Mouse (Mus musculus): ENCODE results near the gene Oaz1. TPM values are rescaled to one million over a fixed set of nuclear protein-coding genes. Genes with fewer than 3 reads are reported as not detected.
A peak's percentile ranks its signal among the peaks of the same experiment; 100 is the strongest.
"Not testable (repeated sequence)": the region's sequence is repeated elsewhere in the genome, so short reads cannot be mapped to it uniquely, and the experiment has no call there.

Oaz1 gene
- polyA plus RNA-seq, 1 experiment from 2014 or later: 1,885 TPM

GRCm38 (mm10) chr10:80805925-80806324 lies 20.5 kb upstream of the Oaz1 start:
- H3K4me2 ChIP-seq (replicated peaks): peak overlapping the region; percentile 97; the same call in 1 of the 2 replicates

DNA sequence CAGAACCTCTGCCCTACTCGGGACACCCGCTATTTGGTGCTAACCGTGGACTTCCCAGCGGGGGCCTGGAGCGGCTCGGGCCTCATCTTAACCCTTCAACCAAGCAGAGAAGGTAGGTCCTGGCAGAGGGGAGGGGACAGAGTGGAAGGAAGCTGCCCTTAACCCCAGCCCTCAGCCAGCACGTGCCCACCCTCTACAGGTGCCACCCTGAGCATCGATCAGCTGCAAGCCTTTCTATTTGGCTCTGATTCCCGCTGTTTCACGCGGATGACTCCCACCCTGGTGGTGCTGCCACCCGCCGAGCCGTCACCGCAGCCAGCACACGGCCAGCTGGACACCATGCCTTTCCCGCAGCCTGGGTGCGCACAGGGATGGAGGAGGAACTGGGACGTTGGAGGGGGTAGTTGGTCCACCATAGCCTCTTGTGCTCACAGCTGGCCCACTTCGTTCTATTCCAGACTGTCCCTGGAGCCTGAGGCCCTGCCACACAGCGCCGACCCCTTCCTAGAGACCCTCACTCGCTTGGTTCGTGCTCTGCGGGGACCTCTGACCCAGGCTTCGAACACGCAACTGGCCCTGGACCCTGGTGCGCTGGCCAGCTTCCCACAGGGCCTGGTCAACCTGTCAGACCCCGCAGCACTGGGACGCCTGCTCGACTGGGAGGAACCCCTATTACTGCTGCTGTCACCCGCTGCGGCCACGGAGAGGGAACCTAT lies 20.0 kb upstream of the Oaz1 start:
- 42% methylated on average over 33 of the region's 34 CpGs for WGBS
- Histone ChIP-seq H3K4me2 (replicated peaks) (peak overlapping the region; percentile 97), H3K9me3 (no peaks in the 10 kb centered on the region), H3K4me1 (peaks cover 38% of the 10 kb centered on the region), H3K4me3 (peak overlapping the region; percentile 54), H3K36me3 (peaks cover 39% of the 10 kb centered on the region), H3K27me3 (peaks cover 52% of the 10 kb centered on the region), H3K27ac (peak overlapping the region; percentile 56), H3K9ac (peak overlapping the region; percentile 78)
- no peak for ATAC-seq (ENCODE audit: low FRiP score, low read depth)

More at GRCm38 (mm10) chr10:80805925-80806324, 20.5 kb upstream of the Oaz1 start:
- WGBS: 19% methylated on average over 3 of the region's 3 CpGs
- H3K4me1 ChIP-seq: peaks cover 38% of the 10 kb centered on the region
- peaks cover 46% of the 10 kb centered on the region for H3K27me3 ChIP-seq
- ATAC-seq (ENCODE audit: low FRiP score, low read depth): 0 out of 2 replicates have a peak, but pooled peaks have one; percentile 17
- no peak overlapping the region for H3K27ac ChIP-seq
- H3K4me3 ChIP-seq: peak overlapping the region; percentile 54; the same call in 1 of the 2 replicates
- H3K9me3 ChIP-seq: no peaks in the 10 kb centered on the region
- H3K9ac ChIP-seq: peak overlapping the region; percentile 78; the same call in 1 of the 2 replicates
- peaks cover 45% of the 10 kb centered on the region for H3K36me3 ChIP-seq

DNA sequence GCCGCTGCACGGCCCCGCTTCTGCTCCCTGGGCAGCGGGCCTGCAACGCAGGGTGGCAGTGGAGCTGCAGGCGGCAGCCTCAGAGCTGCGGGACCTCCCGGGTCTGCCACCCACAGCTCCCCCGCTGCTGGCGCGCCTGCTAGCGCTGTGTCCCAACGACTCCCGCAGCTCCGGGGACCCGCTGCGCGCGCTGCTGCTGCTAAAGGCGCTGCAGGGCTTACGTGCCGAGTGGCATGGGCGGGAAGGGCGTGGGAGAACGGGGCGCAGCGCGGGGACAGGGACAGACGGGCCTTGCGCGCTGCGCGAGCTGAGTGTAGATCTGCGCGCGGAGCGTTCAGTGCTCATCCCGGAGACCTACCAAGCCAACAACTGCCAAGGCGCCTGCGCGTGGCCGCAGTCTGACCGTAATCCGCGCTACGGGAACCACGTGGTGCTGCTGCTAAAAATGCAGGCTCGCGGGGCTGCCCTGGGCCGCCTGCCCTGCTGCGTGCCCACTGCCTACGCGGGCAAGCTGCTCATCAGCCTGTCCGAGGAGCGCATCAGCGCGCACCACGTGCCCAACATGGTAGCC lies 19.3 kb upstream of the Oaz1 start:
- peak overlapping the region; percentile 78 for H3K9ac ChIP-seq
- peaks cover 33% of the 10 kb centered on the region for H3K36me3 ChIP-seq
- H3K27me3 ChIP-seq: peaks cover 58% of the 10 kb centered on the region
- H3K4me1 ChIP-seq: peaks cover 38% of the 10 kb centered on the region
- H3K4me2 ChIP-seq (replicated peaks): peak overlapping the region; percentile 97
- under 1% methylated on average over 56 of the region's 58 CpGs for WGBS
- H3K4me3 ChIP-seq: peak overlapping the region; percentile 54
- peak; percentile 83 for ATAC-seq (ENCODE audit: low FRiP score, low read depth)
- no peaks in the 10 kb centered on the region for H3K9me3 ChIP-seq
- H3K27ac ChIP-seq: peak overlapping the region; percentile 56

- Histone ChIP-seq H3K9me3 (no peaks in the 10 kb centered on the region), H3K36me3 (peaks cover 21% of the 10 kb centered on the region), H3K27me3 (peaks cover 69% of the 10 kb centered on the region), H3K9ac (peak overlapping the region; percentile 43; the same call in 1 of the 2 replicates), H3K4me1 (peaks cover 38% of the 10 kb centered on the region), H3K4me2 (replicated peaks) (peak overlapping the region; percentile 97), H3K27ac (no peak overlapping the region), H3K4me3 (peak overlapping the region; percentile 54)
- no peak for ATAC-seq (ENCODE audit: low FRiP score, low read depth)
- 17% methylated on average over 40 of the region's 40 CpGs for WGBS
Measured at GRCm38 (mm10) chr10:80808099-80808984, 18.1 kb upstream of the Oaz1 start.

- Histone ChIP-seq H3K4me1 (peaks cover 38% of the 10 kb centered on the region), H3K27me3 (peaks cover 70% of the 10 kb centered on the region), H3K27ac (no peak overlapping the region), H3K4me3 (peak overlapping the region; percentile 21), H3K36me3 (peaks cover 13% of the 10 kb centered on the region), H3K9ac (peak overlapping the region; percentile 43; the same call in 1 of the 2 replicates), H3K9me3 (no peaks in the 10 kb centered on the region), H3K4me2 (replicated peaks) (peak overlapping the region; percentile 97)
- ATAC-seq (ENCODE audit: low FRiP score, low read depth): no peak
- WGBS: 7% methylated on average over 18 of the region's 18 CpGs
Measured at GRCm38 (mm10) chr10:80808985-80809632, 17.3 kb upstream of the Oaz1 start.

- Histone ChIP-seq H3K27ac (no peak overlapping the region), H3K27me3 (peaks cover 68% of the 10 kb centered on the region), H3K4me3 (peak overlapping the region; percentile 11), H3K9me3 (no peaks in the 10 kb centered on the region), H3K4me2 (replicated peaks) (peak overlapping the region; percentile 41), H3K9ac (peak overlapping the region; percentile 25; the same call in 1 of the 2 replicates), H3K4me1 (peaks cover 38% of the 10 kb centered on the region), H3K36me3 (peaks cover 3% of the 10 kb centered on the region)
- 5% methylated on average over 20 of the region's 20 CpGs for WGBS
- no peak for ATAC-seq (ENCODE audit: low FRiP score, low read depth)
Measured at GRCm38 (mm10) chr10:80810084-80810483, 16.4 kb upstream of the Oaz1 start.

DNA sequence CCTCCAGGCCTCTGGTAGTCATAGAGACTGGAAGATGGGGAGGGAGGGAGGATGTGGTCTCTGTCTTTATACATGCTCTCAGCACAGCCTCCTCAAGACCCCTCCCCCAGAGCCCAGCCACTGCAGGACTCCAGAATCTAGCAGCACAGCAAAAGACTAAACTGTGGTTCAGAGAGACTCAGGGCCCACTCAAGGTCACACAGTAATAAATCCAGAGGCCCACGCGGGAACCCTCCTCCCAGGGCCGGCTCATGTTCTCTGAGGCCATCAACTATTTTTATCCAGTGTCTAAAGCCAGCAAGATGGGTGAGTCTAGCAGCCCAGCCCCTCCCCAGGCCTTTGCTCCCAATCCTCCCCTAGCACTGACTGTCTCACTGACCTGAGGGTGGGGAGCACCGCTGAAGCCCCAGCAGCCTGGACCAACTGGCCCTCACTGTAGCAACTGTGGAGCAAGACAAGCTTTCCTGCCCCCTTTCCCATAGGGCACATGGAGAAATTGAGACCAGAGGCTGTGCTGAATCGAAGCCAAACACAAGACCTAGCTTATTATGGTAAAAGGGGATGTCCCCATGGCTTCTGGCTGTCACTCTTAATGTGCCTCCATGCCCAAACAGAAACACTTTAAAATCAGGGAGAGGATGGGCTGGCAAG lies 13.9 kb upstream of the Oaz1 start:
- H3K36me3 ChIP-seq: no peaks in the 10 kb centered on the region
- 50% methylated on average over 5 of the region's 5 CpGs for WGBS
- H3K4me1 ChIP-seq: peaks cover 26% of the 10 kb centered on the region
- H3K4me3 ChIP-seq: no peak overlapping the region
- no peak overlapping the region for H3K9ac ChIP-seq
- no peak for ATAC-seq (ENCODE audit: low FRiP score, low read depth)
- peaks cover 57% of the 10 kb centered on the region for H3K27me3 ChIP-seq
- H3K9me3 ChIP-seq: no peaks in the 10 kb centered on the region
- H3K27ac ChIP-seq: no peak overlapping the region
- no peak overlapping the region for H3K4me2 ChIP-seq (replicated peaks)

DNA sequence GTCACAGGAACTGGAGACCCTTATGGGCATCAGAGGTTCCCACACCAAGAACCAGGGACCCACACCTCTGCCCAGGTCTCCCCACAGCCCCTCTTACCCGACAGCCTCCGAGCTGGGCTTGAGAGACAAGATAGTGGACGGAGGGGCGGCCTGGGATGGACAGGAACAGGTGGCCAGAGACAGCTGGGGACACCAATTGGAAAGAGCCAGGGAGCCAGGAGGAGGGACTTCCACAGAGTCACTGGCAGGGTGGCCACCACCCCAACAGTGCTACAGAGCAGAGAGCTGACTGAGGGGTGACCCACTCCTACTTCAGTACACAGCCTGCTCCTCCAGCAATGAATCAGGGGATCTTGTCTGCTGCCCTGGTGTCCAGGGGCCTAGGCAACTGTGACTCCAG lies 13.1 kb upstream of the Oaz1 start, which contains the start of gene Jsrp1:
Jsrp1 (minus strand) TSS at position 133 of the 400 bp plus-strand sequence.
- WGBS: 65% methylated on average over 4 of the region's 4 CpGs
- Histone ChIP-seq H3K4me3 (no peak within 1 kb of the TSS), H3K9me3 (no peaks in the 10 kb centered on the region), H3K4me1 (peaks cover 18% of the 10 kb centered on the region), H3K27ac (no peak within 1 kb of the TSS), H3K9ac (no peak within 1 kb of the TSS), H3K36me3 (no peaks in the 10 kb centered on the region), H3K4me2 (replicated peaks) (no peak within 1 kb of the TSS), H3K27me3 (peaks cover 50% of the 10 kb centered on the region)
- no peak for ATAC-seq (ENCODE audit: low FRiP score, low read depth)

GRCm38 (mm10) chr10:80814800-80815199 lies 11.7 kb upstream of the Oaz1 start:
- 70% methylated on average over 7 of the region's 7 CpGs for WGBS
- Histone ChIP-seq H3K9ac (0 out of 2 replicates have a peak overlapping the region, but pooled peaks have one; percentile 15), H3K4me1 (peaks cover 8% of the 10 kb centered on the region), H3K9me3 (no peaks in the 10 kb centered on the region), H3K27ac (no peak overlapping the region), H3K36me3 (no peaks in the 10 kb centered on the region), H3K4me2 (replicated peaks) (no peak overlapping the region), H3K4me3 (no peak overlapping the region), H3K27me3 (peaks cover 36% of the 10 kb centered on the region)
- ATAC-seq (ENCODE audit: low FRiP score, low read depth): no peak

DNA sequence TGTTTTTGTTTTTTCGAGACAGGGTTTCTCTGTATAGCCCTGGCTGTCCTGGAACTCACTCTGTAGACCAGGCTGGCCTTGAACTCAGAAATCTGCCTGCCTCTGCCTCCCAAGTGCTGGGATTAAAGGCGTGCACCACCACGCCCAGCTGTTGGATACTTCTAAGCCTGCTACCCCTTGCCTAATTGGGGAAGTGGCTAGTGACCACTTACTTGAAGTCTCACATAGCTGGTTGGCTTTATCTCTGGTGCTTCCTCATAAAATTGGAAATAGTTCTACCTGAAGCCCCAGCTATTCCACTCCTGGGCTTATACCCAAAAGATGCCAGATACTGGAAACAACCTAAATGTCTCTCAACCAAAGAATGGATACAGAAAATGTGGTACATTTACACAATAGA lies 10.2 kb upstream of the Oaz1 start:
- H3K27ac ChIP-seq; H3K9me3 ChIP-seq; H3K4me3 ChIP-seq; H3K36me3 ChIP-seq; ATAC-seq (ENCODE audit: low FRiP score, low read depth); H3K4me1 ChIP-seq; H3K4me2 ChIP-seq (replicated peaks); H3K9ac ChIP-seq: not testable (repeated sequence)
- WGBS: 70% methylated on average over 3 of the region's 3 CpGs
- peaks cover 20% of the 10 kb centered on the region for H3K27me3 ChIP-seq

DNA sequence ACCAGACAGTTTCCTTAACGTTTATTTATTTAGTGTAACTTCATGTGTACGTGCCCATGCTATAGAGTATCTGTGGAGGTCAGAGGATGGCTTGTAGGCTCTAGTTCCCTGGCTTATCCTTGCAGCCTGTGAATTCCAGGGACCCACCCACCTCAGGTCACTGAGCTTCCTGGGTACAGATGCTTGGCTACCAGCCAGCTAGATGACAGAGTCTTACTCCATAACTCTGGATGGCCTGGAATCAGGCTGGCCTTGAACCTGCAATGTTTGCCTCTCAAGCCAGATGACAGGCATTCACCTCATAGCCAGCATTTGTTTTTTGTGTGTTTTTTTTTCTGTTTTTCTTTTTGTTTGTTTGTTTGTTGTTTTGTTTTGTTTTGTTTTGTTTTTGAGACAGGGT lies 9.3 kb upstream of the Oaz1 start:
- no peaks in the 10 kb centered on the region for H3K4me1 ChIP-seq
- H3K36me3 ChIP-seq: no peaks in the 10 kb centered on the region
- no peaks in the 10 kb centered on the region for H3K9me3 ChIP-seq
- 75% methylated on average over 2 of the region's 2 CpGs for WGBS
- no peak overlapping the region for H3K9ac ChIP-seq
- H3K27me3 ChIP-seq: peaks cover 12% of the 10 kb centered on the region
- no peak for ATAC-seq (ENCODE audit: low FRiP score, low read depth)
- H3K4me3 ChIP-seq: no peak overlapping the region
- H3K27ac ChIP-seq: no peak overlapping the region
- no peak overlapping the region for H3K4me2 ChIP-seq (replicated peaks)

All from limb, embryonic 13.5 days (tissue).